7 mouse cellular contexts compared by ENCODE assay signal in the genomic region with DNA sequence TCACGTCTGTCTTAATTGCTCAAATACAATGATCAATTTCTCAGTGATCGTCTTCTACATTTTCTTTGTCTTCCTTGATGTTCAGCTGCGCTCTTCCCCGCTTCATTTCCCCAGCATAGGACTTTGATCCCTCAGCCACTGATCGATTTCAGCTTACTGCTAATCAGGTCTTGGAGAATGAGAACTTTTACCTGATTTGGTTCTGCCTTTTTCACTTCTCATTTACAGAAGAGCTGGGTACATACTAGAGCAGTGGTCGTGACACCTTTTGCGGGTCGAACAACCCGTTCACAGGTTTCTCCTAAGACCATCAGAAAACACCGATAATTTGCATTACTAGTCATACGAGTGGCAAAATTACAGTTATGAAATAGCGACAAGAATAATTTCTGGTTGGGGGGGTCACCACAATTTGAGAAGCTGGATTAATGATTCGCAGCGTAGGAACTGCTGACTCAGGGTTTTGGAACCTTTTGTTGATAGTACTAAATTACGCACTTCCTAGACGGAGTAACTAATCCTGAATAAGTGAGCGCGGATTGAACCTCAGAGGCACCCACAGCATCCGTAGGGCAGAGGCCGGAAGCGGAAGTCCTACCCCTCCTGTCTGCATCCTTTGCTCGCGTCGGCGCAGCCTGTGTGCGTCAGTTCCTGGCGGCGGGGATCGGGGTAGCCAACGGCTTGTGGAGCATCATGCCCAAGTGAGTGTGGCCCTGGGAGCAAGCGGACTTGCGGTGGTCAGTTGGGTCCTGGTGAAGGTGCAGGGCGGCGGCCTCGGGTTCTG. TPM values are rescaled to one million over a fixed set of nuclear protein-coding genes. Genes with fewer than 3 reads are reported as not detected.
DNase-seq lines count a peak whose midpoint lies in the region; ATAC-seq and TF ChIP-seq lines count a peak whose summit lies in the region.

No protein-coding gene starts in this region.

- peak overlapping the region; percentile 88 for H3K4me3 ChIP-seq in embryonic facial prominence, embryonic 10.5 days
- peak overlapping the region; percentile 86 for H3K4me3 ChIP-seq in intestine, postnatal 0 days (ENCODE audit: low read depth, low read length)
- peak overlapping the region; percentile 87 for H3K4me3 ChIP-seq in midbrain, embryonic 12.5 days
- peak overlapping the region; percentile 99 for H3K4me3 ChIP-seq in small intestine, adult 2 months (ENCODE audit: low read depth, low read length)

- TF ChIP-seq CTCF in intestine, postnatal 0 days (IDR thresholded peaks at IDR 0.05; ENCODE audit: low read depth) = no peak
- no peak for TF ChIP-seq CTCF in small intestine, adult 2 months (IDR thresholded peaks at IDR 0.05; ENCODE audit: extremely low read depth, insufficient read length, insufficient replicate concordance, low read depth, low read length)

- H3K27ac ChIP-seq in embryonic facial prominence, embryonic 10.5 days (replicated peaks) = peak overlapping the region; percentile 89
- peak overlapping the region; percentile 79 for H3K27ac ChIP-seq in intestine, postnatal 0 days (ENCODE audit: low read depth, low read length)
- peak overlapping the region; percentile 58 for H3K27ac ChIP-seq in midbrain, embryonic 12.5 days (replicated peaks)
- peak overlapping the region; percentile 98 for H3K27ac ChIP-seq in small intestine, adult 2 months (ENCODE audit: insufficient read depth, low read depth, low read length)

- TF ChIP-seq POLR2A in small intestine, adult 2 months (IDR thresholded peaks at IDR 0.05; ENCODE audit: low read depth, low read length) = peak; percentile 58

- H3K27me3 ChIP-seq in embryonic facial prominence, embryonic 10.5 days (replicated peaks; ENCODE audit: low read depth, poor library complexity, severe bottlenecking) = no peaks in the 10 kb centered on the region
- no peaks in the 10 kb centered on the region for H3K27me3 ChIP-seq in intestine, postnatal 0 days (replicated peaks; ENCODE audit: control insufficient read depth, insufficient read depth, low read length)
- H3K27me3 ChIP-seq in midbrain, embryonic 12.5 days = peaks cover 17% of the 10 kb centered on the region; the same call in 1 of the 2 replicates
- H3K27me3 ChIP-seq in small intestine, adult 2 months (ENCODE audit: control insufficient read depth, insufficient read depth, low read length) = no peaks in the 10 kb centered on the region

- ATAC-seq in intestine, postnatal 0 days = peak; percentile 97
- ATAC-seq in midbrain, embryonic 12.5 days (ENCODE audit: low FRiP score, low read depth) = peak; percentile 98

- DNase-seq in adrenal gland, postnatal 10 days = peak; percentile 97
- DNase-seq in embryonic facial prominence, embryonic 10.5 days (ENCODE audit: low spot score) = peak; percentile 96
- peak; percentile 84 for DNase-seq in gonadal fat pad, adult 2 months (ENCODE audit: low read depth)
- DNase-seq in left cerebral cortex, postnatal 4 days = peak; percentile 94

- 3% methylated on average over 35 of the region's 35 CpGs for WGBS in embryonic facial prominence, embryonic 10.5 days
- WGBS in intestine, postnatal 0 days = 2% methylated on average over 35 of the region's 35 CpGs
- 2% methylated on average over 35 of the region's 35 CpGs for WGBS in midbrain, embryonic 12.5 days
- WGBS in small intestine, adult 2 months = under 1% methylated on average over 35 of the region's 35 CpGs

- H3K4me2 ChIP-seq in intestine, postnatal 0 days (replicated peaks; ENCODE audit: low read depth) = peak overlapping the region; percentile 85
- peak overlapping the region; percentile 75 for H3K4me2 ChIP-seq in midbrain, embryonic 12.5 days (replicated peaks)

- H3K4me1 ChIP-seq in embryonic facial prominence, embryonic 10.5 days = peaks cover 11% of the 10 kb centered on the region
- no peaks in the 10 kb centered on the region for H3K4me1 ChIP-seq in intestine, postnatal 0 days (replicated peaks; ENCODE audit: control insufficient read depth, insufficient read depth, low read length)
- H3K4me1 ChIP-seq in midbrain, embryonic 12.5 days = peaks cover 10% of the 10 kb centered on the region
- peaks cover 10% of the 10 kb centered on the region; the same call in 1 of the 2 replicates for H3K4me1 ChIP-seq in small intestine, adult 2 months (ENCODE audit: control insufficient read depth, insufficient read depth, insufficient read length, low read length)

- no peaks in the 10 kb centered on the region for H3K9me3 ChIP-seq in embryonic facial prominence, embryonic 10.5 days
- no peaks in the 10 kb centered on the region for H3K9me3 ChIP-seq in intestine, postnatal 0 days (ENCODE audit: control insufficient read depth)
- no peaks in the 10 kb centered on the region for H3K9me3 ChIP-seq in midbrain, embryonic 12.5 days

- intact Hi-C loops in left cerebral cortex, postnatal 4 days (cut with DNase I) = loop anchor here (10.0 kb wide), 1 partner anchor 55 kb away; no protein-coding TSS in a partner anchor

- H3K36me3 ChIP-seq in embryonic facial prominence, embryonic 10.5 days (replicated peaks) = peaks cover 34% of the 10 kb centered on the region
- H3K36me3 ChIP-seq in intestine, postnatal 0 days (ENCODE audit: control insufficient read depth, insufficient read depth) = peaks cover 8% of the 10 kb centered on the region
- H3K36me3 ChIP-seq in midbrain, embryonic 12.5 days = peaks cover 25% of the 10 kb centered on the region
- peaks cover 19% of the 10 kb centered on the region for H3K36me3 ChIP-seq in small intestine, adult 2 months (ENCODE audit: control insufficient read depth, insufficient read depth, low read length)

- peak overlapping the region; percentile 77 for H3K9ac ChIP-seq in intestine, postnatal 0 days (ENCODE audit: low read depth, low read length)
- H3K9ac ChIP-seq in midbrain, embryonic 12.5 days (replicated peaks) = peak overlapping the region; percentile 80

RNA-seq across cellular contexts. Expression of a gene that starts 1.7 kb away (rescaled TPM):
- total RNA-seq in adrenal gland, postnatal 10 days (2021) = 100 to 1,000 TPM in 1 of 2 experiments, 10 to 100 TPM in 1; 94.8 to 102 TPM
- 412 and 414 TPM in 2 replicates for polyA plus RNA-seq in embryonic facial prominence, embryonic 10.5 days (2016; fragmentation: Nextera tagmentation; extraction: Ambion mirVana)
- polyA plus RNA-seq in gonadal fat pad, adult 2 months (2012; rRNA removed) = 51.9 and 72.5 TPM in 2 replicates
- 156 and 160 TPM in 2 replicates for polyA plus RNA-seq in intestine, postnatal 0 days (2015; fragmentation: Nextera tagmentation; extraction: Ambion mirVana)
- total RNA-seq in left cerebral cortex, postnatal 4 days (2021) = 100 to 1,000 TPM in 1 of 2 experiments, 10 to 100 TPM in 1; 97.7 to 108 TPM
- 350 and 358 TPM in 2 replicates for polyA plus RNA-seq in midbrain, embryonic 12.5 days (2016; fragmentation: Nextera tagmentation; extraction: Ambion mirVana)
- polyA plus RNA-seq in small intestine, adult 2 months (2012; rRNA removed) = 60.8 and 108 TPM in 2 replicates

RNA-seq across cellular contexts. Expression of a gene that starts 16.6 kb away (rescaled TPM):
- total RNA-seq in adrenal gland, postnatal 10 days (2021) = 10 to 100 TPM; 24.5 to 24.7 TPM
- polyA plus RNA-seq in embryonic facial prominence, embryonic 10.5 days (2016; fragmentation: Nextera tagmentation; extraction: Ambion mirVana) = 9.5 and 10.3 TPM in 2 replicates
- polyA plus RNA-seq in gonadal fat pad, adult 2 months (2012; rRNA removed) = 12.4 and 14.8 TPM in 2 replicates
- 1.4 and 1.6 TPM in 2 replicates for polyA plus RNA-seq in intestine, postnatal 0 days (2015; fragmentation: Nextera tagmentation; extraction: Ambion mirVana)
- 10 to 100 TPM; 25.6 to 29.4 TPM for total RNA-seq in left cerebral cortex, postnatal 4 days (2021)
- 8.3 and 9.2 TPM in 2 replicates for polyA plus RNA-seq in midbrain, embryonic 12.5 days (2016; fragmentation: Nextera tagmentation; extraction: Ambion mirVana)
- 1.8 TPM in 2 replicates for polyA plus RNA-seq in small intestine, adult 2 months (2012; rRNA removed)

RNA-seq across cellular contexts. Expression of a gene that starts 19.2 kb away (rescaled TPM):
- 100 to 1,000 TPM; 132 to 137 TPM for total RNA-seq in adrenal gland, postnatal 10 days (2021)
- polyA plus RNA-seq in embryonic facial prominence, embryonic 10.5 days (2016; fragmentation: Nextera tagmentation; extraction: Ambion mirVana) = 15.5 and 15.7 TPM in 2 replicates
- polyA plus RNA-seq in gonadal fat pad, adult 2 months (2012; rRNA removed) = 83.0 and 98.2 TPM in 2 replicates
- polyA plus RNA-seq in intestine, postnatal 0 days (2015; fragmentation: Nextera tagmentation; extraction: Ambion mirVana) = 27.4 and 29.5 TPM in 2 replicates
- 10 to 100 TPM; 90.2 to 90.3 TPM for total RNA-seq in left cerebral cortex, postnatal 4 days (2021)
- polyA plus RNA-seq in midbrain, embryonic 12.5 days (2016; fragmentation: Nextera tagmentation; extraction: Ambion mirVana) = 12.4 and 12.9 TPM in 2 replicates
- 45.6 and 89.6 TPM in 2 replicates for polyA plus RNA-seq in small intestine, adult 2 months (2012; rRNA removed)

Comparison
In these comparisons a context has a peak if more than half of its experiments do, and no peak if none do; other contexts are left out.
1. Peak in every context shown above with its lines: DNase-seq, ATAC-seq, H3K4me3 ChIP-seq and H3K27ac ChIP-seq.